Mouse (Mus musculus): ENCODE results near the gene Cmya5.
"Not testable (repeated sequence)": the region's sequence is repeated elsewhere in the genome, so short reads cannot be mapped to it uniquely, and the experiment has no call there.

The Cmya5 gene

DNA sequence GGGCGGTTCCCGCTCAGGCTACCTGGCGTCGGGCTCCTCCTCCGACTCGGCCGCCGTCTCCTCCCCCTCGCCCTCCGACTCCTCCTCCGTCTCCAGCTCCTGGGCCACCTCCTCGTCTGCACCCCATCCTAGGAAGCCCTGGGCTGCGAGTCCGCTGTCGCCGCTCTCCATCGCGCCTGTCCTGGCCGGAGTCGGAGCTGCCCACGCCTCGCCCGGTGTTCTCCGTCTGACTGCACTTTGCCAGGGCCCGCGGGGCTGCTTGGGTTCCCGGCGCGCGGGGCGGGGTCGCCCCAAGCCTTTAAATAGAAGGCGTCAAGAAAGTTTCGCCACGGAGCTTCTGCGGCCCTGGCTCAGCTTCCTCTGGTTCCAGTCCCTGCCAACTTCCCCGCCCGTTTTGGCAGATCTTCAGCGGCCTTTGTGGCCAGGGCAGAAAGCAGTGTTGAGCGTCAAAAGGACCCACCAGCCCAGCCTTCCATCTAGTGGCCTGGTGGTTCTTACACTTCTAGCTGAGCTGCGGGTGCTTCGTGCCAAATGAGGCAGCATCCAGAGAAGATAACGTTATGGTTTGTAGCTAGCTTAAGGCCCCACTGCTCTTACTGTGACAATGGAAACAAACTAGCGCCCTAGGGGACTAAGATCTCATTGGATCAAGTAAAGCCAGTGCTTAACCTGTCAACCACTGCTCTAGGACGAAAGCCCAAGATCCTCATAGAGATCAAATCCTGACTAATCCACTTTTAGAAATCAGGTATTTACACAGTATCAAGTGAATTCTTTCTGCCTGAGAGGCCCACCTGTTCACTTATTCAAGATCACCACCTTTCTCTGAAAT lies at the start of gene Cmya5:
Gene Cmya5 (minus strand): TSS at position 389 of the 832 bp plus-strand sequence.
- peak; percentile 58 for DNase-seq (ENCODE audit: low spot score)

DNA sequence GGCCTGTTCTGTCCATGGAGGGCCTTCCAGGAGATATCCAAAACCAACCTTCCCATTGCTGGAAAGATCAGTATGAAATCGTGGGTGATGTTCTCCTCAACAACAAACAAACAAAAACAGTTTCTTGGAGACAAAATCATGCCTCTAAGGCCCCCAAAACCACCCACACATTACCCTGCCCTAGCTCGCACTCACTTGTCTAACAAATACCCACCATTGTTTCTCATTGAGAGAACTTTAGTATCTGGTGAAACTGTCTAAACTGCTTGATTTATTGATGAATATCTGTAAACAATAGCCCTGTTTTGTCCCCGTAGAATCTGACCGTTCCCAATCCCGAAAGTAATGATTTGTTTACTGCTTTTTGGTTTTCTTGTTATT lies 48.1 kb upstream of the Cmya5 start:
- no peak for DNase-seq (ENCODE audit: low spot score)

DNA sequence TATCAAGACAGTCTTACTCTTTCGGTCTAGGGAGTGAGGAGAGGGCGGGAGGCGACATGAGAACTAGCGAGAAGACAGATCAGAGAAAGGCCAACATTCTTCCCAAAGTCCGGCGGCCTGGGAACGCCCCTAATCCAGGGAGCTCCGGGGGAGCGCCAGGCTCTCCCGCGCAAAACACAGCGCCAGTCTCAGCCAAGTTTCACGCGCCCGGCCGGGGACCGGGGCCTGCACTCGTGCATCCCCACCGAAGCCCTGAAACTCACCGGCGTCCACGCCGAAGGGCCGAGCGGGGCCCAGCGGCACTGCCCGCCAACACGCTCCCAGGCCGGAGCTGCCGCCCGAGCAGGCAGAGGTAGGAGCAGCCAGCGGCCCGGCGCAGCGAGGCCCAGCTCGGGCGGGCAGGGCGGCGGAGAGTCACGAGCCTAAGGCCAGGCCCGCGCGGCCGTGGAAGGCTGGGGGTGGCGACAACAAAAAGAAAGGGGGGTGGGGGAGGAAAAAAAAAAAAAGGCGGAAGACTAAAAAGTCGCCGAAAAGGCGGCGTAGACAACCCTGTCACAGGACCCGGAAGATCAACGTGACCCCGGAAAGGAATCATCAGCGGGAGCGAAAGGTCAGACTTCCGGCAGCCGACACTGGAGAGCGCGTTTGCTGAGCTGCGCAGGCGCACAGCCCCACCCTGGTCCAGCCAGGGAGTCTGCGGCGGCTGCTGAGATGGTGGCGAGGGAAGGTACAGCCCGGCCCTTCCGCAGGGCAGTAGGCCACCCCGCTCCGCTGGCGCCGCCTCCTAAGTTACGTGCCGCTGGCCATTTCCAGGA lies 47.5 kb upstream of the Cmya5 start, which contains the start of gene Tent2:
Gene Tent2 (minus strand): TSS at position 555 of the 815 bp plus-strand sequence.
- peak; percentile 75 for DNase-seq (ENCODE audit: low spot score)

DNA sequence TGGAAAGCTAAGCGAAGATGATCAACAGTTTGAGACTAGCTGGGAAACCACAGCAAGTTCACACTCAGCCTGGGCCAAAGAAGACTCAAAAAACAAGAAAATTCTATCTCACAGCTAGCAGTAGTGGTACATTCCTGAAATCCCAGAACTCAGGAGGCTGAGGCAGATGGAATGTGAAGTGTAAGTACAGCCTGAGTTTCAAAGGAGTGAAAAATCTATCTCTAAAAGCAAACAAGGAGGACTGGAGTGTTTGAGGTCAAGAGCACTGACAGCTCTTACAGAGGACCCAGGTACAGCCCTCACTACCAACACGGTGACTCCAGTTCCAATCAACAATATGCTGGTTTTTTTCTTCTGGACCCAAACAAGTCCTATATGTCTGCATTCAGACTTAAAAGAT lies 44.9 kb upstream of the Cmya5 start:
- no peak for DNase-seq (ENCODE audit: low spot score)

DNA sequence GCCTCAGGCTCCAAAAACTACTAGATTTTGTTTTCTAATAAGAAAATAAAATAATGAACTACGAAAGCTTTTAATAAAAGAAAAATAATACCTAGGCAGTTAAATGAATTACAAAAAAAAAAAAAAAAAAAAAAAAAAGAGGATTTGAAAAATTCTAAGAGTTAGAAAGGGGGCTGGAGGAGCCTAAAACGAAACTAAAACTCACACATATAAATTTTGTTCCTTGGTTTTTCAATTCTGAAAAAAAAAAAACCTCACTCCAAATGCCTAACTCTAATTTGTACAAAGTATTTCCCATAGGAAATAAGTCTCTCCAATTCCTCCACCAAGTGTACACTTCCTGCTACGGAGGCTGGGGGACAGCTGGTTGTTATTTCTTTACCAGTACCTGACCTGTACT lies 44.2 kb upstream of the Cmya5 start:
- no peak for DNase-seq (ENCODE audit: low spot score)

DNA sequence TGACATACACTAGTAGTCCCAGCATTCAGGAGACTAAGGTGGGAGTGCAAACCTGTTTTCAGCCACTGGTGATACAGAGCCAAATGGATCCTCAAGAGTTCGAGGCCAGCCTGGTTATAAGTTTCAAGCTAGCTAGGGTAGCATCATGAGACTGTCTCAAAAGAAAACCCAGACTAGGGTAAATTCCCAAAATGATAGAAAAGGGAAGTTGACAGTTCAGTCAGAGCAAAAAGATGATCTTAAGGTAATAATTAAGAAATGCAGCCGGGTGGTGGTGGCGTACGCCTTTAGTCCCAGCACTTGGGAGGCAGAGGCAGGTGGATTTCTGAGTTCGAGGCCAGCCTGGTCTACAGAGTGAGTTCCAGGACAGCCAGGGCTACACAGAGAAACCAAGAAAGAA lies 43.3 kb upstream of the Cmya5 start:
- DNase-seq (ENCODE audit: low spot score), result not testable (repeated sequence)

DNA sequence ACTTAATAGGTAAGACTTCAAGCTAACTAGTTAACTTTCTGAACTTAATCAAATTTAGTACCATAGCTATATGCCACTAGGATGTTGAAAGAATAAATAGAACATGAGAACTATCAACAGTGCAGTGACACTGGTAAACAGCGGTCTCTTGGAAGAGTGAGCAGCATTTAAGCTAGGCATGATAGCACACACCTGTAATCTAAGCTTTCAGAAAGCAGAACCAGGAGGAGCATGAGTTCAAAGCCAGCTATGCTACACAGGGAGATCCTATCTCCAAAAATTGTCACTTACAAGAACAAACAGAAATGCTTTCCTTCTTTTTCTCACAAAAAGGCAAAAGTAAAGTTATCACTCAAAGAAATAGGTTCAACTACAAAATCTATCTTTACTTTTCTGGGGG lies 35.8 kb upstream of the Cmya5 start:
- DNase-seq (ENCODE audit: low spot score), result no peak

DNA sequence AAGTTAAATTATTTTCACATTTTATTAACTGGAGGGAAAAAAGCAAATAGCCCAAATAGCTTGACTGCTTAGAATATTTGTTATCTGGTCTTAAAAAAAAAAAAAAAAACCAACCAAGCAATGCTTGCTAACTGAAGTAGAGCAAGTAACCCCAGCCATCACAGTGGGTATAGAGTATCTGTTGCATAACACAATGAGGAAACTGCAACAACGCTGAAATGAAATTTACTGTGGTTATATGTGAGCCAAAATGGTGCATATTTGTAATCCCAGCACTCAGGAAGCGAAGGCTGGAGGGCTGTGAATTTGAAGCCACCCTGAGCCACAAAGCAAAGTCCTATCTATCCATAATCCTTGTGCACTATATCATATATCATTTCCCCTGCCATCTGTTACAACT lies 35.0 kb upstream of the Cmya5 start:
- no peak for DNase-seq (ENCODE audit: low spot score)

DNA sequence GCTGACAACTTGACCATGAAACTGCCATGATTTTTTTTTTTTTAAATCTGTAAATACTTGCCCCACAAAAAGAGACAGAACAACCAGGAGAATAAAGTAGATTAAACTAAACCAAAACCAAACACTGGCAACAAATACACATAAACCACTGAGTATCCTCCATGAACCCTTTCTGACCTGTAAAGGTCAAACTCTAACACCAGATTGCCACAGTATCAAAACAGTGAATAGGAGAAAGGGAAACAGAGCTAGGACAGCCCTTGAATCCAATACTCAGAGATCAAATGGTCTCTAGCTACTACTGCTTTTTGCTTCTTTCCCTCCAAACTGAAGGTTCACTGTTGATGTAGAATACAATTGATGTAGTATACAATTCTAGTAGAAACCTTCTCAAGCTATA lies 33.0 kb upstream of the Cmya5 start:
- no peak for DNase-seq (ENCODE audit: low spot score)

DNA sequence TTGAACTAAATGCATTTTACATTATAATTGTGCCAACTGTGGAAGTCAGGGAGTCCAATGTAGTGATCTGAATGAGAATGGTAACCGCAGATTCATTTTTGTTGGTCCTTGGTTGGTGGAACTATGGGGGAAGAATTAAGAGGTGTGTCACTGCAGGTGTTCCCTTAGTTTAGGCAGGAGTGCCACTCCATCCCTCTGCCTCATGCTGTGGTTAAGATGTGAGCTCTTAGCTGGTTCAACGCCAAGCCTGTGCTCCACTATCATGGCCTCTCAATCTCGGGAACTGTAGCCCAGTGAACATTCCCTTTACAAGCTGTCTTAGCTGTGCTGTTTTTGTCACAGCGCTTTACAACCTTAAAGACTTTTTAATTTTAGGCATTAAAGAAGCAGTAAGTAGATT lies 18.8 kb upstream of the Cmya5 start:
- no peak for DNase-seq (ENCODE audit: low spot score)

DNA sequence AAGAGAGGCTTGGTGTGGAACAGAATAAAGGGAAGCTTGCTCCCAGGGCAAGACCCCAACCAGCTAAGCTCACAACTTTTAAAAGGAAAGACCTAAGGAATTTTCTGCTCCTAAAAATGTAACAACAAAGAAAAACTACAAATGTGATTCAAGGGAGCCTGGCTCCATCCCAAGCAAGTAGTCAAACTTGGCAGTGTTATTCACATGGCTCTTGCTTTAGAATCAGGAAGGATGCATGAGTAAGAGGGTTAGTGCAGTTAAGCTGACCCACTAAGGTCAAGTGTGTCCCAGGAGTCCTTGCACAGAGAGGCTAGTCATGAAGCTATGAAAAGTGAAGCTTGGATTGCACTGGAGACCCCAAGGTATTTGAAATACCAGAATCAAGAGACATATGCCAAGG lies 17.9 kb upstream of the Cmya5 start:
- DNase-seq (ENCODE audit: low spot score), result no peak

DNA sequence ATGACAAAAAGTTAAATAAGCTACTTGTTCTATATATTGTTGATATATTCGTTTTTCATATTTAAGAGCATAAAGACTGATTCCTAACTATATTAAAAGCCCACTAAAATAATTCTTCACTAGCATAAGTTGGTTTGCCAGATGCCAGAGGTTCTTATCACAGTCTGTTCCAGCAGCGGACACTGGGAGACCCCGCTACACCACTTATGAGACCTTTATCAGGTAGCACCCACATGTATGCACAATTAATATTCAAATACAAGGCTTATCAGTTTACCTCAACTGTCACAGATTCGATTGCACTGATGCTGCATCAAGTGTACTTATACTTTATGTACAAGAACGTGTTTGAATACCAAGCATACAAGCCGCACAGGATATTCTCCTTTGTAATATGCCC lies 13.7 kb upstream of the Cmya5 start:
- DNase-seq (ENCODE audit: low spot score), result no peak

DNA sequence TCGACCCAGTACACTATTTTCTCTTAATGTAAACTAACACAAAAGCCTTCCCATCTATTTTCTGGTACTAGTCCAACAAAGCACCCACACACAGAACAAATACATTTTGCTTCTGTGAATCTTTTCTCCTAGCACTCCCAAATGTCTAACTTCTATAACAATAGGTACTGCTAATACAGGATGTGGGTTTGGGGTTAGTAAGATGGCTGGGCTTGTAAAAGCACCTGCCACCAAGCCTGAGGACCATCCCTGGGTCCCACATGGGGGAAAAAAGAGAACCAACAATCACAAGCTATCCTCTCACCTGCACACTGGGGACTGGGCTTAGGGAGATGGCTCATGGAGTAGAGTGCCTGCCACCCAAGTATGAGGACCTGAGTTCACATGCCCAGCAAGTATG lies 8.8 kb upstream of the Cmya5 start:
- no peak for DNase-seq (ENCODE audit: low spot score)

DNA sequence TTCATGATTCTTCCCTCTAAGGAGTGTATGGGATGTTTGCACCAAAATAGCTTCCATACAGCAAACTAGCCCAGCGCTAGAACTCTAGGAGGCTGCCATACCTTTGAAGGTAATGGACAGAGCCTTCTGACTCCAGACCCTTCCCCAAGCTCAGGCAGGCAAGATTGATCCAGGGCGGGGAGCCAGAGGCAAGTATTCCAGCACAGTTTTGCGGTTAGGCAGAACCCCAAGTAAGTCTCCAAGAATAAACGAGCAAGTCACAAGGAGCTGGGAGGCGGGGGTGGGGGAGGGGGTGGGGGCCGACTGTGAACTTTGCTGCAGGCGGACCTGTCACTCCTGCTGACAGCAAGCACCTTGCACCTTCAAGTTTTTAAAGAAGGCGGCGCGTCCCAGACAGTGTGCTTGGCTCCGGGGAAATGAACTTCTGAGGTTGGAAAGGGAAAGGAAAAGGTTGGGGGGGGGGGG lies 673 bp downstream of the Cmya5 start:
- no peak for DNase-seq (ENCODE audit: low spot score)

DNA sequence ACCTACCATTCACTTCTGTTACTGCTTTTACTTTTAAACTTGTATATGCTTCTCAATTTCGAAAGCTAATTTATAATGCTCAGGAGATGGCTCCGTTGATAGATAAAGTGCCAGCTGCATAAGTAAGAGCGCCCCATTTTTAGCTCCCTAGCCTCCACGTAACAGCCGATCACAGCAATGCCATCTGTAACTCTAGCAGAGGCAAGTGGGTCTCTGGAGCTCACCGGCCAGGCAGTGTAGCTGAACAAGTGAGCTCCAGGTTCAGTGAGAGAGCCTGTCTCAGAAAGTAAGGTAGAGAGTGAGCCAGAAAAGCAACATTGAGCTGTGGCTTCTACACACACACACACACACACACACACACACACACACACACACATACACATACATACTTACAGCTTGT lies 3.3 kb downstream of the Cmya5 start:
- DNase-seq (ENCODE audit: low spot score), result no peak

DNA sequence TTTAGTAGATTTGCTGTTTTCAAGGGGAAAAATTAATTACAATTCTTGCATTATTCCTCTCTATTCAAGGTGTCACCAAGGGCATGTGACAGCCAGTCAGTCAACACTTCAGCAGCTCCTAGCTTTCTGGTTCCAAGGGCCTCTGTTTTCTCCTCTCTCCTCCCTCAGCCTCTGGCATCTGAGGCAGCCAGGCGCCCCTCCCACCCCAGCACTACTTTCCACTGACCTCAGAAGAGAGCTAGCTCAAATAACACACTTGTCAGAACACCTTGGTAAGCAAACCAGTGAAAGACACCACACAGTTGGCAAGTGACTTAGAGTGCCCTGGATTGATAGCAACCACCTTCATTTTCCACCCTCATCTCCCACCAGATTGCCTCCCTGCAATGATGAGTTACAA lies 6.5 kb downstream of the Cmya5 start:
- no peak for DNase-seq (ENCODE audit: low spot score)

DNA sequence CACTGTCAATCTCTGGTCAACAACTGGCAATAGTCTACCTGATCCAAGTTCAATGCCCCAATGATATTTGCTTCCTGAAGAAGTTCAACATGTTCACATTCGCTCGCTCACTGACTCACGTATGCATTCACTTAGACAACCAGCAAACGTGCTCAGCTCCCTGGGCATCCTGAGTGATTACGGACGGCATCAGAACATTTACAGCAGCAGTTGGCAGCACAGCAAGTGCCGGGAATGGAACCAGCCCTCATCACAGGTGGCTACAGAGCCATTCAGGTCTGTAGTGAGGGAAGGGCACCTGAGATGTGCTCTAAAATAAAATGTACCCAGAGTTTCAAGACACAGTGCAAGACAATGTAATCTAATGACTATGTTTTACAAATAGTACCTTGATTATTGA lies 7.4 kb downstream of the Cmya5 start:
- DNase-seq (ENCODE audit: low spot score), result no peak

DNA sequence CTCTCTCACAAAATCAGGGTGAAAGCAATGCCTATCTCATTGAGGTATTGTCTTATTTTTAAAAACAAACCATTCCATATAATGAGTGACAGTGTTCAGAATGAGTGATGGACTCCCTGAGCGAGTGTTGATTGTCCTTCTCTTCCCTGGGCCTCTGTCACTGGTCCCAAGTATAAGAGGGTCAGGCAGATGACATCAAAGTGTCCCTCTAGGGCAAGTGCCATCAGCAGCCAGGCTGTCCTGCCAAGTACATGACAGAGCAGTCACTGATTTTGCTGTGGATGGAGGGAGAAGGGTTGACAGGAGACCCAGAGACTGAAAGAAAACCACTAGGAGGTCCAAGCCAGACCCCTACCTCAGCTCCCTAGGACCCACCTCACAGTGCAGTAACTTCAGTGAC lies 8.3 kb downstream of the Cmya5 start:
- no peak for DNase-seq (ENCODE audit: low spot score)

DNA sequence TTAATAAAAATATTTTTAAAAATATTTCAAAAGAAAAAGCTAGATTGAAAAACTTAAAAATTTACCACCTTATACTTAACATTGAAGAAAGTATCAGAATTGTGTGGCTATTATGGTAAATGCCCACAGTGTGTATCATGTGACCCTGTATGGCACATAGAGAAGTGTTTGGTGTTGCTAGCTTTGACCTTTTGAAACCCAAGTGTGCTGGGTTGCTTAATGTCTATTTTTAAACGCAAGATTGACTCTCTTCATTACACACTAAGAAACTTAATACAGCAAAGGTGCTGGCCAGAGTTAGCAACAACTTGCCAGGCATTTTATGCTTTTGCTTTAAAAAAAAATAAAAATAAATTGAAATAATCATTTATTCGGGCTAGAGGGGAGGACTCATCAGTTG lies 9.0 kb downstream of the Cmya5 start:
- no peak for DNase-seq (ENCODE audit: low spot score)

DNA sequence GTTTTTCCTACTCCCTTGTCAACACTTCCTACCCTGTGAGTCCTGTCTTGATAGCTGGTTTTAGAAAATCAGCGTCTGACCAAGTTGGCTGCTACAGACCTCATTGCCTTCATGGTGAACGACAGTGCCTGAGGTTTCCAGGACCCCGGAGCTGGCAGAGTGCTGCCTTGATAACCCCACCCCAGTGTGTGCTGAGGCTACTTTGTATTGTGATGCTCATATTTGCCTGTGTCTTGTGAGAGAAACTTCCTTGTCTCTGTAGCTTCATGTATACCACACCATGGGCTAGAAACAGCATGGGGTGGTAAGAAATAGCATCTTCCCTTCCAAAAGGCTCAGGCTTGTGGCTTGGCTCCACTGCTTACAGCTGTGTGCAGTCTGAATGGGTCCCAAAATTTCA lies 13.8 kb downstream of the Cmya5 start:
- no peak for DNase-seq (ENCODE audit: low spot score)

DNA sequence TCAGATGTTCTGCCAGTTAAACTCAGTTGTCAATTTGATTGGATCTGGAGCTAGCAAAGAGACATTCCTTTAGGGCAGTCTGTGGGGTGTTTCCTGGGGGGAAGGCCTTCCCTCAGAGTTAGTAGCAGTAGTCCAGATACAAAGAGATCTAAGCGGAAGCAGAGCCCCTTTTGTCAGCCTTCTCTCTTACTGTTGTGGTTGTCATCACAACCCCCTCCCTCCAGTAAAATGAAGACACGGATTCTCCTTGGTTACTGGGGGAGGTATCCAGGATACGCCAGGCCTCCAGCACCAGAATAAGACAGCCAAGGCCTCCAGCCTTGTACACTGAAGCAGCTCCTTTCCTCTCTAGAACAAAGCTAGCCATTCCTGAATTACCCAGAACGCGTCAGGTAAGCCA lies 15.6 kb downstream of the Cmya5 start:
- no peak for DNase-seq (ENCODE audit: low spot score)

DNA sequence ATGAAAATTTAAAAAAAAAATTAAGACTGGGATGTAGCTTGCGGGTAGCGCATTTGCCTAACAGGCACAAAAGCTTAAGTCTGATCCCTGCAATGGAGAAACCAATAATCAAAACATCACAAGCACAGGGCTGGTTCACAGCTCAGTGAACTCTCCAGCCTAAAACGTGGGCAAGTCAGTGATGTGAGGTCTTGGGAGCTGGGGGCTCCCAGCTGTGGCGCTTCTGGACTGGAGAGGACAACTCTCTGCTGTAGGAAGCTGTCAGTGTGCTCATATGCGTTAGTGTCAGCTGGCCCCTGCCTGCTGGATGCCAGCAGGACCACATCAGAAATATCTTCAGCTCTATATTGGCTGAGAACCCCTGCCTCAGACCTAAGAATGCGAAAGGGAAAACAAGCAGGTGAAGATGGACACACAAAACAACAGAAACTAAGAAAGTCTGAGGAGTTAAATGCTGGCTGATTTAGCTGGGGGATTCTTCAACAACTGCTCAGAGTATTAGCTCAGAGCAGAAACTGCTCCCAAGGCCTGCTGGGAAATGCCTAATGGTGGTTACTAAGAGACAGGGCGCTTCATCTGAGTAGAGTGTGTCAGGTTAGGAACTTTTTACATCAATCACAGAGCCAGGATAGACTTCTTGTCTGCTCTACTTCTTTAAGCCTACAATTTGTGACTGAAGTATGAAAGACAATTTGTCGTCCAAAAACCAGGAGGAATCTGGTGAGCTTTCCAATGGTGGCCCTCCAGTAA lies 16.2 kb downstream of the Cmya5 start:
- DNase-seq (ENCODE audit: low spot score), result no peak

DNA sequence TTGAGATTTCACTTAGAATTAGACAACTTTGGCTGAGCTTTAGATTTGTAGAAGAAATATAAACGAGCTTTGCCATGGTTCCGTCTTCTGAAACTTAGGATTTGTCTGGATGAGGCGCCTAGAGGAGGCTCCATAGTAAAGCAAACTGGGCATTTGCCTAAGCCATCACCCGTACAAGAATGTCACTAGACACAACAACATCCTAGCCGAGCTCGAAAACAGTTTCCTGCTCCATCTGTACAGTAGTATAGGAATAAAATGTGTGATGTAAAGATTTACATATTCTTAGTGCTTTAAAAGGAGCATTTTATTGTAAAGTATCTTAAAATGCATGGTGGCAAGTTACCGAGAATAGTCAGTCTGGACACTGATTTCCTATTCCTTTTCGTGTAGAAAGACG lies 22.2 kb downstream of the Cmya5 start:
- DNase-seq (ENCODE audit: low spot score), result no peak
